10 mouse cellular contexts compared by ENCODE assay signal in the genomic region with DNA sequence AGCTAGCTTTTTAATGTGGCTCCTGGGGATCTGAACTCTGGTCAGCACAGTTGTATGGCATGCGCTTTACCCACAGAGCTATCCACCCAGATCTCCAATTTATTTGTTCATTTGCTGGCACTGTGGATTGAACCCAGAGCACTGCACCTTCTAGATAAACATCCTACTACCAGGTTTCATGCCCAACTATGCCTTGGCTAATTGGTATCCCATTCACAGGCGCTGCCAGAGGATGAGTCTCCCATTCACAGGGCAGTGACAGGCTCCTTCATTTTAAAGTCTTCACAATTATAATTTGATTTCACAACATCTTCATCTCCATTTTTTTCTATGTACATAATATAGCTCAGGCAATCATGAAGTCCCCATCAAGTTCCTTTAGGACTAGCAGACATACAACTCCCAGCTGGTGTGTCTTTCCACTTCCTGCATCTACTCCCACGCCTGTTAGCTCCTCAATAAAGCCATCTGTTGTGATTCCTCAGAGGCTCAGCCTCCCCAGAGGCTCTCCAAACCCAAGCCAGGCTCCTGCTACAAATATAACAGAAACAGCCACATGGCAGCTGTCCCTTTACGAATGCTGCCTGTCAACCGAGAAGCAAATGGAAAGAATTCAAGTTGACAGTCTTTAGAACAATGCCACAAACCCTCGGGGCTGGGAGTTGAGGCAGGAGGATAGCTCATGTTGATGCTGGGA.
DNase-seq lines count a peak whose midpoint lies in the region; ATAC-seq lines count a peak whose summit lies in the region.
"Had no signal": no experiment of that assay in that cellular context is flagged by ENCODE, and none has a peak within 500 bp of the region (broad histone marks: within the 10 kb centered on the region; RNA-seq: fewer than 3 reads in every experiment).

No protein-coding gene starts in this region.

- no peaks in the 10 kb centered on the region for H3K4me1 ChIP-seq in heart, embryonic 10.5 days
- peaks cover 25% of the 10 kb centered on the region for H3K4me1 ChIP-seq in hindbrain, embryonic 13.5 days (replicated peaks)
- peaks cover 18% of the 10 kb centered on the region for H3K4me1 ChIP-seq in midbrain, embryonic 10.5 days
- H3K4me1 ChIP-seq: embryonic facial prominence, embryonic 12.5 days had no signal

- DNase-seq in heart, adult 8-10 months (ENCODE audit: low spot score): peak; percentile 11
- DNase-seq in heart, embryonic 10.5 days (ENCODE audit: low spot score): no peak
- peak; percentile 79 to 80 for DNase-seq in cerebellum, postnatal 25 days
- DNase-seq in midbrain, embryonic 10.5 days (ENCODE audit: low spot score): peak; percentile 30
- peak; percentile 96 for DNase-seq in telencephalon, adult 2 months (ENCODE audit: low read depth, low spot score)
- DNase-seq in thymus, postnatal 25 days: no peak

- peak; percentile 85 for ATAC-seq in hindbrain, embryonic 13.5 days (ENCODE audit: low FRiP score)
- ATAC-seq in megakaryocyte-erythroid progenitor cell, adult 5-6 weeks (replicated peaks; ENCODE audit: low FRiP score, low TSS enrichment, poor library complexity, severe bottlenecking): no peak

- H3K27ac ChIP-seq in heart, embryonic 10.5 days: no peak overlapping the region
- peak overlapping the region; percentile 71 for H3K27ac ChIP-seq in hindbrain, embryonic 13.5 days
- peak overlapping the region; percentile 1; the same call in 1 of the 2 replicates for H3K27ac ChIP-seq in midbrain, embryonic 10.5 days (replicated peaks)
- H3K27ac ChIP-seq: embryonic facial prominence, embryonic 12.5 days; liver, embryonic 14.5 days had no signal

- no peaks in the 10 kb centered on the region for H3K9me3 ChIP-seq in heart, embryonic 10.5 days
- no peaks in the 10 kb centered on the region for H3K9me3 ChIP-seq in hindbrain, embryonic 13.5 days
- no peaks in the 10 kb centered on the region for H3K9me3 ChIP-seq in midbrain, embryonic 10.5 days (replicated peaks)
- H3K9me3 ChIP-seq: embryonic facial prominence, embryonic 12.5 days had no signal

- H3K27me3 ChIP-seq in heart, embryonic 10.5 days (ENCODE audit: insufficient read depth, poor library complexity, severe bottlenecking): no peaks in the 10 kb centered on the region
- H3K27me3 ChIP-seq in hindbrain, embryonic 13.5 days: no peaks in the 10 kb centered on the region
- no peaks in the 10 kb centered on the region for H3K27me3 ChIP-seq in midbrain, embryonic 10.5 days (ENCODE audit: low read depth, poor library complexity, severe bottlenecking)
- H3K27me3 ChIP-seq: embryonic facial prominence, embryonic 12.5 days had no signal

- H3K4me2 ChIP-seq in hindbrain, embryonic 13.5 days: no peak overlapping the region
- H3K4me2 ChIP-seq: embryonic facial prominence, embryonic 12.5 days had no signal

- WGBS in heart, embryonic 10.5 days: 55% methylated on average over 6 of the region's 6 CpGs
- 31% methylated on average over 6 of the region's 6 CpGs for WGBS in hindbrain, embryonic 13.5 days
- 72% methylated on average over 6 of the region's 6 CpGs for WGBS in midbrain, embryonic 10.5 days

- no peaks in the 10 kb centered on the region for H3K36me3 ChIP-seq in heart, embryonic 10.5 days
- no peaks in the 10 kb centered on the region for H3K36me3 ChIP-seq in hindbrain, embryonic 13.5 days
- no peaks in the 10 kb centered on the region for H3K36me3 ChIP-seq in midbrain, embryonic 10.5 days
- H3K36me3 ChIP-seq: embryonic facial prominence, embryonic 12.5 days had no signal

- H3K4me3 ChIP-seq in heart, embryonic 10.5 days: no peak overlapping the region
- no peak overlapping the region for H3K4me3 ChIP-seq in hindbrain, embryonic 13.5 days
- no peak overlapping the region for H3K4me3 ChIP-seq in midbrain, embryonic 10.5 days
- H3K4me3 ChIP-seq: embryonic facial prominence, embryonic 12.5 days had no signal

- H3K9ac ChIP-seq in hindbrain, embryonic 13.5 days: no peak overlapping the region
- H3K9ac ChIP-seq: embryonic facial prominence, embryonic 12.5 days; liver, embryonic 14.5 days had no signal

Comparison
In these comparisons a context has a peak if more than half of its experiments do, and no peak if none do; other contexts are left out.
1. DNase-seq: peak in heart, adult 8-10 months (single experiment), cerebellum, postnatal 25 days (2 of 2), midbrain, embryonic 10.5 days (single experiment) and telencephalon, adult 2 months (single experiment); none in heart, embryonic 10.5 days (single experiment) and thymus, postnatal 25 days (single experiment).